Mouse (Mus musculus): Measurements from ENCODE around the gene Defb23.
"Not testable (repeated sequence)": the region's sequence is repeated elsewhere in the genome, so short reads cannot be mapped to it uniquely, and the experiment has no call there.

The Defb23 gene

GRCm38 (mm10) chr2:152436983-152437860 is 27.2 kb downstream of the Defb23 start:
- DNase-seq = peak; percentile 82 to 92

DNA sequence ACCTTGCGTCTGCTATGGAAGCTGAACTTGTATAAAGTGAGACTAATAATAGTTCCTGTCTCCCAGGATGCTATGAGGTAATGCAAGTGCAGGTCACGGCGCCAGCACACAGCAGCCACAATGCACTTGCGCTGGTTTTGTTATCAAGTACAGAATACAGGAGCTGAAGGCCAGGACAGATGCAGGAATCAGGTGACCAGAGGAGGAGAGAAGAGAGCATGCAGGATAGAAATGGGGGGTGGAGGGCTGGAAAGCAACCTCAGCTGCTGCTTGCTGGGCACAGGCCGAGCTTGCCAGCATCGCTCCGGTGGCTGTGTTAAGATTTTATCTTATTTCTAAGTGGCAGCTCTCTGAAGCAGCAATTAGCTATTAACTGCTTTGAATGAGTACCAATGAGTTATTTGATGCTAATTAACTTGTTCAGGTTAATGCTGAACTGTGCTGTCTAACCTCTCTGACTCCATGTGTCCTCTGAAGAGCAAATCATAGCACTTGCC is 28.0 kb downstream of the Defb23 start:
- no peak for DNase-seq

DNA sequence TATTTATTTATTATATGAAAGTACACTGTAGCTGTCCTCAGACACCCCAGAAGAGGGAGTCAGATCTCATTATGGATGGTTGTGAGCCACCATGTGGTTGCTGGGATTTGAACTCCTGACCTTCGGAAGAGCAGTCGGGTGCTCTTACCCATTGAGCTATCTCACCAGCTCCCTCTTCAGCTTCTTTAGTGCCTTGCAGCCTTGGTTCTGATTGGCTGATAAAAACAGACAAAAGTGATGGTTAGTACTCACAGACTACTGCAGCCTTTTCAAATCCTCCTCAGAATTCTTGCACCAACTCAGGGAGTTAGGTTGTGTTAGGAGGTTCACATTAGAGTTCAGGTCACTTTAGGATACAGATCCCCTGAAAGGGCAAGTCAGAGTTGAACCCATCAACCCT is 35.9 kb downstream of the Defb23 start:
- not testable (repeated sequence) for DNase-seq

DNA sequence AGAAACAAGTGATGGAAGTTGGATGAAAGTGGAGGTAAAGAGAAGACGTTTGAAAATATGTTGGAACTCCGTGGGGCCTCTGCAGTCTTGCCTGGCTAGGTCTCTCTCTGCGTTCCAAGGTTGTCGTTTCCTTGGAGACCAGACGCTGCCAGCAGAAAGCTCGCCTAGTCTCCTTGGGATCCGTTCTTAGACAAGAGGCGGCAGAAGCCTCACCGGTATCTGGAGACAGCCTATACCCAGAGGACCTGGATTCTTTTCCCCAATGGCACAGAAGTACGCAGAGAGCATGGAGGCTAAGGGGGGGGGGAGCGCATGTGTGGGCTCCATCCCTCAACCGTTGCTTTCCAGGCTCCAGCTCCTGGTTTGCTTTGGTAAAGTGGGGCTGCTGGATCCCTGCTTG is 36.9 kb downstream of the Defb23 start:
- no peak for DNase-seq

- no peak for DNase-seq
These were observed 48.6 kb downstream of the Defb23 start for GRCm38 (mm10) chr2:152415786-152416185.

GRCm38 (mm10) chr2:152415287-152415686 is 49.1 kb downstream of the Defb23 start, which contains the start of gene 6820408C15Rik:
Gene 6820408C15Rik, plus strand, starts transcription at chr2:152415587.
- peak in 1 of 2 experiments; percentile 19 for DNase-seq

- peak; percentile 85 to 91 for DNase-seq
These were observed 49.7 kb downstream of the Defb23 start, which contains the start of gene Zcchc3 for GRCm38 (mm10) chr2:152414591-152415165. Gene Zcchc3, minus strand, starts transcription at chr2:152415027.

GRCm38 (mm10) chr2:152413765-152414584 is 50.4 kb downstream of the Defb23 start:
- DNase-seq = peak; percentile 48 to 57

DNA sequence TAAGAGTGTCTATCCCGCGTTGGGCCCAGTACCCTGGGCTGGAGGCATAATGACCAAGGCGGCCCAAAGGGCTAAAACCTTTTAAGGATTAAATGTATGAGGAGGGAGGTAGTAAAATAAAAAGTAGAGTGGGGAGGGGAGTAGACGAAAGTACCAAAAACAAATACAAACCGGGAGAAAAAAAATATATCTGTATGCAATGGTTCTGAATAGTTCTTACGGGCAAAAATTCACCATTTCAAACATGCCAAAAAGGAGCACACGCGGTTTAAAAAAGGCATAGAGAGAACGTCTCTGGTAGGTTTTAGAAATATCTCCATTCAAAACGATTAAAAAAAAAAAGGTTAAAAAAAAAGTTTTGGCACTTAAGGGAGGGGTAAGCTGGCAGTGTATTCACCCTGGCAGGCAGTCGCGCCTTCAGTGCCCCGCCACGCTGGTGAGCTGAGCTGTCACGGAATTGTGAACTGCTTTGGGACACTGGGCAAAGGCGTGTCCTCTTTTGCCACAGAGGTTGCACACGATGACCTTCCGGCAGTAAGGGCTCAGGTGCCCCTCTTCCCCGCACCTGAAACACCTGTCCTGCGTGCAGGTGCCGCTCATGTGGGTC is 51.2 kb downstream of the Defb23 start:
- DNase-seq = no peak

DNA sequence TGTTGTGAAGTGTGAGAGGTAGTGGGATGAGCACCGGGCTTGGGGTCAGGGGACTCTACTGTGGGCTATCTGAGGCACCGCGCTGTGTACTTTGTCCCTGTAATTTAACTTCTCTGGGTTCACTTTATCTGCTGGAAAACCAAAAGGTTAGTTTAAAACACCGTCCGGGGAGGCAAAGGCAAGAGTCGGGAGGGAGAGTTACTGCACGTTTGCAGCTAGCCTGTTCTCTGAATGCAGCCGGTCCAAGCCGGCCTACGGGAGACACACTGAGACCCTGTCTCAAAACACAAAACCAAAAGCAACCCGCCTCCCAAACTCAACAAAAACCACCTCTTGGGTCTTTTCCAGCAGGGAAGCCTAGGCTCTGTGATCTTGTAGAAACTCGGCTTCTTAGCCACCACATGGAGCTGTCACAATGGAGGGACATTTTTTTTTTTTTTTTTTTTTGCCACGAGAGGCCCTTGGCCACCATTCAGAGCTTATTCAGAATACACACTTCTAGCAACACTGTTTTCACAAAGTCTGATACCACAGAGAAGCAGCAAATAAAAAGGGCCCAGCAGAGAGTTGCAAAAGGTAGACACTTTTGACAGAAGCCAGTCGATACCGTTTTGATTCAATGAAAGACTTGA is 51.8 kb downstream of the Defb23 start:
- DNase-seq = peak in 1 of 2 experiments; percentile 23

DNA sequence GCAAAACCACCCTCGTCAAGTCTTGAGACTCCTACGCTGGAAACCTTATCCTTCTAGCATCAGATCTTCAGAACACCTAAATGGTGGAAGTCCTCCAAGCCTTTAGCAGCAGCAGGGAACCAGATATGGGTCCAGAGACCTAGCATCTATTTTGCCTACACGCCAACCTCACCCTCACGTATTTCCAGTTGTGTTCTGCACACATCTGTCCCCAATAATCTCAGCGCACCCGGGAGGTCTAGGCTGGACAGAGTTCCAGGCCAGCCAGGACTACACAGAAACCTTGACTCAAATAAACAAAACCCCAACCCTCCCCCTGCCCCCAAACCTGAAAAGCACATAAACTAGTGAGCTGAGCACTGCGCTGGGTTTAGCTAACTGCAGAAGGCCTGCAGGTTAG is 52.9 kb downstream of the Defb23 start:
- DNase-seq = no peak

DNA sequence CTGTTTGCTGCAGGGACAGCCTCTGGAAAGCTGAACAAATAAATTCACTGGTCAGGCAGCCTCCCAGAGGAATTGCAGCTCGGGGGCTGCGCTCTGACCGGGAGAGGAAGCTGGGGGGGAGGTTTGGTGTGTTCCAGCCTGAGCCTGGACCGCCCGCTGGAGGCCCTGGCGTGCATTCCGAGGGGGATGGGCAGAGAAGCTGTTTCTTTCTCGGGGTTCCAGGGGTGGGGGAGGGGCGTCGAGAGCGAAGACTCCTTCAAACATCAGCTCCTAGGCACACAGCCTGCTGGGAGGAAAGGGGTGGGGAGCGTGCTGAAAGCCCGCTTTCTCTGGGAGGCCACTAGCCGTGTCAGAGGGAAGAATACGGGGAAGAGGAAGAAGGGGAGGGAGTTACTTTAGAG is 53.4 kb downstream of the Defb23 start:
- DNase-seq = peak; percentile 64 to 66

GRCm38 (mm10) chr2:152409781-152410180 is 54.6 kb downstream of the Defb23 start:
- no peak for DNase-seq
